Mouse (Mus musculus): Measurements from ENCODE around the gene Cd101. TPM values are rescaled to one million over a fixed set of nuclear protein-coding genes. Genes with fewer than 3 reads are reported as not detected.

The Cd101 gene
- total RNA-seq, 1 experiment = 0.13 TPM

GRCm38 (mm10) chr3:101030630-101031029 is 1.3 kb upstream of the Cd101 start:
- H3K4me3 ChIP-seq (ENCODE audit: insufficient read depth in 1 of 2, low read depth in 1 of 2, low read length in 2 of 2, poor library complexity in 1 of 2, severe bottlenecking in 1 of 2) = no peak overlapping the region
- no peak overlapping the region for H3K9ac ChIP-seq (ENCODE audit: insufficient read depth, low read depth, low read length, poor library complexity, severe bottlenecking)
- H3K36me3 ChIP-seq (ENCODE audit: control insufficient read depth, insufficient read depth, low read length, poor library complexity, severe bottlenecking) = no peaks in the 10 kb centered on the region
- TF ChIP-seq MAFK (IDR thresholded peaks at IDR 0.05; ENCODE audit: insufficient read depth, low read depth, low read length) (no peak), ZNF384 (IDR thresholded peaks at IDR 0.05; ENCODE audit: low read depth, low read length) (no peak), HCFC1 (IDR thresholded peaks at IDR 0.05; ENCODE audit: borderline replicate concordance, insufficient read depth, low read length) (no peak), CHD2 (IDR thresholded peaks at IDR 0.05; ENCODE audit: low read depth, low read length) (no peak), ZC3H11A (IDR thresholded peaks at IDR 0.05; ENCODE audit: borderline replicate concordance, low read depth, low read length) (no peak)
- peaks cover 5 to 10% of the 10 kb centered on the region in 2 experiments; a peak in 3 of 4 replicates for H3K4me1 ChIP-seq (ENCODE audit: control insufficient read depth in 2 of 2, insufficient read depth in 2 of 2, low read length in 2 of 2, poor library complexity in 1 of 2)
- no peaks in the 10 kb centered on the region for H3K9me3 ChIP-seq (ENCODE audit: control insufficient read depth, insufficient read depth, low read depth, low read length)
- in situ Hi-C loops (cut with MboI; ENCODE audit: low sequenced_read_pairs in 2 of 2, unreplicated experiment in 2 of 2) = no loop called here
- H3K27ac ChIP-seq (ENCODE audit: insufficient read depth, low read depth, low read length, poor library complexity, severe bottlenecking) = no peak overlapping the region
- no peak for DNase-seq (ENCODE audit: low read depth, low spot score)

- Histone ChIP-seq H3K9ac (ENCODE audit: insufficient read depth, low read depth, low read length, poor library complexity, severe bottlenecking) (no peak overlapping the region), H3K36me3 (ENCODE audit: control insufficient read depth, insufficient read depth, low read length, poor library complexity, severe bottlenecking) (no peaks in the 10 kb centered on the region), H3K4me1 (ENCODE audit: control insufficient read depth in 2 of 2, insufficient read depth in 2 of 2, low read length in 2 of 2, poor library complexity in 1 of 2) (peaks cover 0 to 6% of the 10 kb centered on the region in 2 experiments; a peak in 2 of 4 replicates), H3K9me3 (ENCODE audit: control insufficient read depth, insufficient read depth, low read depth, low read length) (no peaks in the 10 kb centered on the region), H3K27ac (ENCODE audit: insufficient read depth, low read depth, low read length, poor library complexity, severe bottlenecking) (no peak overlapping the region), H3K4me3 (ENCODE audit: insufficient read depth in 1 of 2, low read depth in 1 of 2, low read length in 2 of 2, poor library complexity in 1 of 2, severe bottlenecking in 1 of 2) (no peak overlapping the region)
- in situ Hi-C loops (cut with MboI; ENCODE audit: low sequenced_read_pairs in 2 of 2, unreplicated experiment in 2 of 2) = no loop called here
- no peak for DNase-seq (ENCODE audit: low read depth, low spot score)
- TF ChIP-seq CHD2 (IDR thresholded peaks at IDR 0.05; ENCODE audit: low read depth, low read length) = no peak
- no peak for TF ChIP-seq ZC3H11A (IDR thresholded peaks at IDR 0.05; ENCODE audit: borderline replicate concordance, low read depth, low read length)
- no peak for TF ChIP-seq ZNF384 (IDR thresholded peaks at IDR 0.05; ENCODE audit: low read depth, low read length)
- TF ChIP-seq MAFK (IDR thresholded peaks at IDR 0.05; ENCODE audit: insufficient read depth, low read depth, low read length) = no peak
- no peak for TF ChIP-seq HCFC1 (IDR thresholded peaks at IDR 0.05; ENCODE audit: borderline replicate concordance, insufficient read depth, low read length)
These were observed 2.6 kb downstream of the Cd101 start for GRCm38 (mm10) chr3:101026741-101027140.

GRCm38 (mm10) chr3:101022967-101023366 is 6.4 kb downstream of the Cd101 start:
- no peaks in the 10 kb centered on the region for H3K4me1 ChIP-seq (ENCODE audit: control insufficient read depth in 2 of 2, insufficient read depth in 2 of 2, low read length in 2 of 2, poor library complexity in 1 of 2)
- in situ Hi-C loops (cut with MboI; ENCODE audit: low sequenced_read_pairs in 2 of 2, unreplicated experiment in 2 of 2) = no loop called here
- DNase-seq (ENCODE audit: low read depth, low spot score) = no peak
- H3K9me3 ChIP-seq (ENCODE audit: control insufficient read depth, insufficient read depth, low read depth, low read length) = no peaks in the 10 kb centered on the region
- TF ChIP-seq ZNF384 (IDR thresholded peaks at IDR 0.05; ENCODE audit: low read depth, low read length) (no peak), HCFC1 (IDR thresholded peaks at IDR 0.05; ENCODE audit: borderline replicate concordance, insufficient read depth, low read length) (no peak), MAFK (IDR thresholded peaks at IDR 0.05; ENCODE audit: insufficient read depth, low read depth, low read length) (no peak), CHD2 (IDR thresholded peaks at IDR 0.05; ENCODE audit: low read depth, low read length) (no peak), ZC3H11A (IDR thresholded peaks at IDR 0.05; ENCODE audit: borderline replicate concordance, low read depth, low read length) (no peak)
- no peak overlapping the region for H3K4me3 ChIP-seq (ENCODE audit: insufficient read depth in 1 of 2, low read depth in 1 of 2, low read length in 2 of 2, poor library complexity in 1 of 2, severe bottlenecking in 1 of 2)
- H3K9ac ChIP-seq (ENCODE audit: insufficient read depth, low read depth, low read length, poor library complexity, severe bottlenecking) = no peak overlapping the region
- no peaks in the 10 kb centered on the region for H3K36me3 ChIP-seq (ENCODE audit: control insufficient read depth, insufficient read depth, low read length, poor library complexity, severe bottlenecking)
- no peak overlapping the region for H3K27ac ChIP-seq (ENCODE audit: insufficient read depth, low read depth, low read length, poor library complexity, severe bottlenecking)

- H3K9ac ChIP-seq (ENCODE audit: insufficient read depth, low read depth, low read length, poor library complexity, severe bottlenecking) = no peak overlapping the region
- TF ChIP-seq CHD2 (IDR thresholded peaks at IDR 0.05; ENCODE audit: low read depth, low read length) = no peak
- TF ChIP-seq ZC3H11A (IDR thresholded peaks at IDR 0.05; ENCODE audit: borderline replicate concordance, low read depth, low read length) = no peak
- TF ChIP-seq ZNF384 (IDR thresholded peaks at IDR 0.05; ENCODE audit: low read depth, low read length) = no peak
- TF ChIP-seq HCFC1 (IDR thresholded peaks at IDR 0.05; ENCODE audit: borderline replicate concordance, insufficient read depth, low read length) = no peak
- no peak for TF ChIP-seq MAFK (IDR thresholded peaks at IDR 0.05; ENCODE audit: insufficient read depth, low read depth, low read length)
- in situ Hi-C loops (cut with MboI; ENCODE audit: low sequenced_read_pairs in 2 of 2, unreplicated experiment in 2 of 2) = no loop called here
- H3K9me3 ChIP-seq (ENCODE audit: control insufficient read depth, insufficient read depth, low read depth, low read length) = no peaks in the 10 kb centered on the region
- H3K4me1 ChIP-seq (ENCODE audit: control insufficient read depth in 2 of 2, insufficient read depth in 2 of 2, low read length in 2 of 2, poor library complexity in 1 of 2) = no peaks in the 10 kb centered on the region
- no peak overlapping the region for H3K4me3 ChIP-seq (ENCODE audit: insufficient read depth in 1 of 2, low read depth in 1 of 2, low read length in 2 of 2, poor library complexity in 1 of 2, severe bottlenecking in 1 of 2)
- DNase-seq (ENCODE audit: low read depth, low spot score) = no peak
- H3K36me3 ChIP-seq (ENCODE audit: control insufficient read depth, insufficient read depth, low read length, poor library complexity, severe bottlenecking) = no peaks in the 10 kb centered on the region
- H3K27ac ChIP-seq (ENCODE audit: insufficient read depth, low read depth, low read length, poor library complexity, severe bottlenecking) = no peak overlapping the region
These were observed 7.8 kb downstream of the Cd101 start for GRCm38 (mm10) chr3:101021481-101022051.

Data from ES-E14 (cell line).